Mouse (Mus musculus): Measurements from ENCODE around the gene Cops9.
A peak's percentile ranks its signal among the peaks of the same experiment; 100 is the strongest.

Cops9 gene

DNA sequence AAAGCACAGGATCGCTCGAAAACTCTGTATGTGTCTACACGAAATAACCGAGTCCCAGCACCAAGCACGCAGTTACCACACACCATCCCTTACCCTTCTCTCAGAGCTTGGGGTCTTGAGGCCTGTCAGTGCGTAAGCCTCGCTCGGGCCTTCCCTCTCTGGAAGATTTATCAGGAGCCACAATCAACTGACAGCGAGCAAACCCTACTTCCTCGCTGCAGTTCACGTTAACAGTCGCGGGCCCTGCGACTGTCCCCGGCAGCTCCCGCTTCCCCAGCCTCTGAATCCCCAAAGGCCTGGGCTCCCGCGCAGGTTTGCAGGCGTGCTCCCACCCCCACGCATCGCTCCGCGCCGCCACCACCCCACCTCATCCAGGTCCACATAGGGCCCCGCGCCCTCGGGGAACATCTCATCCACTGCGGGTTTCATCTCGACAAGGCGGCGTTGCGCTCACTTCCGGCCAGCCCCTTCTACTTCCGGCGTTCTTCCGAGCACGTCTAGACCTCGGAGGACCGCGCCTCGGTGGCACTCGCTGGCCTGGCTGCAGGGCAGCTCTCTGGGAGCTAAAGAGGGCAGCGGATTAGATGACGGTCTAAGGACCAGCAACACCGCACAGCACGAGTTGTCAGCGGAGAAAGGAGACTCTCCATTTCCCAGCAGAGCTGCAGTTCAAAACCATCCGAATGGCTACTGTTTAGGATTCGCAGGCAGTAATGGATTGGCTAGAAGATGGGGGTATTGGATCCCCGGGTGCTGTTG is at the start of gene Cops9:
TSS of gene Cops9 (minus strand) at position 472 of the 759 bp plus-strand sequence.
- DNase-seq (ENCODE audit: low read depth, low spot score), result peak; percentile 68

DNA sequence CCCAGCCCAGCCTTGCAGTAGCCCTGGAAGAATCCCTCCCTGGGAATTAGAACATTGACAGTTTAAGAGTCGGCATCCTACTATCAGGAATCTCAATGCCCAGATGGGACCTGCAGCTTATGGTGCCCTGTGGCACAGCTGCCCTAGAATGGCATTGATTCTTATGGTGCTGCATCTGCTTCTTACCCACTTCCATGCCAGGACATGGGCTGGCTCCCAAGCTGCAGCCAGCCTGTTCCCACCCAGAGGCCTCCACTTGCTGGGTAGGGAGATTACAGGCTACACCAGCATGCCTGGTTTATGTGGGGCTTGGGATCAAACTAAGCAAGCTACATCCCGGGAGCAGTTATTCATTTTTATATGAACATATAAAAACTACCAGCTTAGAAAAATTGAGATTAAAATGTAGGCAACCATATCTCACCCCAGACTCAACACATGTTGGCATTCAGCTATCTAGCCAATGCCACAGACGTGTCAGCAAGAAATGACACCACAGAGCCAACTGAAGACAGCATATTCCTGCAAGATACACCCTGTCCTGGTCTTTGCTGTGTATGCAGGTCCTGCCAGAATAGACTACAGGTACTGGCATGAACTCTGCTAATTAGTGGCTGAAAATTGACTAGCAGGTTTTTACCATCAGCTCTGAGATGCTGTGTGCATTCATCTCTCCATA is 49.5 kb upstream of the Cops9 start:
- DNase-seq (ENCODE audit: low read depth, low spot score), result no peak

- DNase-seq (ENCODE audit: low read depth, low spot score), result no peak
Observed at GRCm38 (mm10) chr1:92686994-92687393, 45.2 kb upstream of the Cops9 start.

GRCm38 (mm10) chr1:92683151-92683550 is 41.4 kb upstream of the Cops9 start:
- no peak for DNase-seq (ENCODE audit: low read depth, low spot score)

- no peak for DNase-seq (ENCODE audit: low read depth, low spot score)
Observed at GRCm38 (mm10) chr1:92680668-92681603, 39.2 kb upstream of the Cops9 start.

DNA sequence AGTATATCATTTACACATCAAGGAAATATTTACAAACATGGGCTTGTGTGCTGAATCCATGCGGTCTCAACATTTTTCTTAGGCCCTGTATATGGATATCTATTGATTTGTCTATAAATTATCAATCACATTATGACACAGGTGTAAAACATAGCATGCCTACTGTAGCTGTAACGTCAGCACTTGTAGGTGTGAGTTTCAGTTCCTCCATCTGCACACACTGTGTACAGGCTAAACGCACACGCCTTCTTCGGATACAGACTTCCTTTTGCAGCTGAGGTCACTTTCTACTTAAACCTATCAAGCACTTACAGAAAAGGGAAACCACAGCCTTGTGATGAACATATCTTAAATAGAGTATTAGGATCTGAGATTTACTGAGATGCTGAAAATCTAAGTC is 37.0 kb upstream of the Cops9 start:
- no peak for DNase-seq (ENCODE audit: low read depth, low spot score)

DNA sequence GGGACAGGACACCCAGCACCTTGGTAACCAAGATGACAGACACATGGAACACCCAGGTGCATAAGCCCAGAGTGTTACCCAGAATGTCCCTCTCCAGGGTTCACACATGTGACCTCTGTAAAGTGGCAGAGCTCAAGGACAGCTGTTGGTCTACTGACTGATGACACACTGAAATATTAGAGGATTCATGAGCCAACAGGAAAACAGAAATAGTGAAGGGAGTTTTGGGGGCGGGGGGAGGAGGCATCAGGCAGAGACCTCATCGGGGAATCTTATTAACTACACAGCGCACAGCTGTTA is 34.8 kb upstream of the Cops9 start:
- no peak for DNase-seq (ENCODE audit: low read depth, low spot score)

- DNase-seq (ENCODE audit: low read depth, low spot score), result no peak
Observed at GRCm38 (mm10) chr1:92675932-92676675, 34.3 kb upstream of the Cops9 start.

- DNase-seq (ENCODE audit: low read depth, low spot score), result no peak
Observed at GRCm38 (mm10) chr1:92673258-92673782, 31.5 kb upstream of the Cops9 start.

DNA sequence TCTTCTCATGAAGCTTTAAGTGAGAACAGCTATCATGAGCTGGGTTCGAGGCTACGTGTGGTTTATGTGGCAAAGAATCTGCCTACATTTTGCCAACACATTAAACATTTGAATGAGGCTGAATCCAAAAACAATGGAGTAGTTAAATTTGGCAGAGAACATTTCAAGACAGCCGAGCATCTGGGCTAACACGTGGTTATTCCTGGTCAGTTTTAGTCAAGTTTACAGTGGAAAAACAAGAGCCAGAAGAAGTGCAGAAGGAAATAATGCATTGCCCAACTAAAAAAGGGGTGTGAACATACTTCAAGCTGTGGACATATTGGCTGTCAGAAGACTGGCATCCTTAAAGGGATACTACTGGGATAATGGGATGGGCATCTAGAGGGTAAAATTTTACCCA is 29.5 kb upstream of the Cops9 start:
- no peak for DNase-seq (ENCODE audit: low read depth, low spot score)

DNA sequence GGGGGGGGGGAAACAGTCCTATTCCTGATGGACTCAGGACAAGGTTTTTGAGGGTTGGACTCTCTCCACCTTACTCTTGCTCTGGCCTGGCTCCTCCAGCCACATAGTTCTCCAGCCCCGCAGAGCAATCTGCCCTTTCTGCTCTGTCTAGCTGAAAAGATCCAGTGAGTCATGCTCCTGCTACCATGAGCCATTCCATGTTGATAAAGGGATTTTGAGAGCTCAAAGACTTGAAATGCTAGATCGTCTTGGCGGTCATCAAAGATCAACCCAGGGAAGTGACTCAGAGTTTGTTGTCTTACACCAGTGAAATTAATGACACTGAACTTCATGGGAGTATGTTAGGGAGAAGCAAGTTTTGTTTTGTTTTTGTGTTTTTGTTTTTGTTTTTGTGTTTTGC is 27.6 kb upstream of the Cops9 start:
- DNase-seq (ENCODE audit: low read depth, low spot score), result no peak

GRCm38 (mm10) chr1:92667106-92667505 is 25.3 kb upstream of the Cops9 start:
- DNase-seq (ENCODE audit: low read depth, low spot score), result no peak

- DNase-seq (ENCODE audit: low read depth, low spot score), result no peak
Observed at GRCm38 (mm10) chr1:92659392-92659791, 17.6 kb upstream of the Cops9 start.

DNA sequence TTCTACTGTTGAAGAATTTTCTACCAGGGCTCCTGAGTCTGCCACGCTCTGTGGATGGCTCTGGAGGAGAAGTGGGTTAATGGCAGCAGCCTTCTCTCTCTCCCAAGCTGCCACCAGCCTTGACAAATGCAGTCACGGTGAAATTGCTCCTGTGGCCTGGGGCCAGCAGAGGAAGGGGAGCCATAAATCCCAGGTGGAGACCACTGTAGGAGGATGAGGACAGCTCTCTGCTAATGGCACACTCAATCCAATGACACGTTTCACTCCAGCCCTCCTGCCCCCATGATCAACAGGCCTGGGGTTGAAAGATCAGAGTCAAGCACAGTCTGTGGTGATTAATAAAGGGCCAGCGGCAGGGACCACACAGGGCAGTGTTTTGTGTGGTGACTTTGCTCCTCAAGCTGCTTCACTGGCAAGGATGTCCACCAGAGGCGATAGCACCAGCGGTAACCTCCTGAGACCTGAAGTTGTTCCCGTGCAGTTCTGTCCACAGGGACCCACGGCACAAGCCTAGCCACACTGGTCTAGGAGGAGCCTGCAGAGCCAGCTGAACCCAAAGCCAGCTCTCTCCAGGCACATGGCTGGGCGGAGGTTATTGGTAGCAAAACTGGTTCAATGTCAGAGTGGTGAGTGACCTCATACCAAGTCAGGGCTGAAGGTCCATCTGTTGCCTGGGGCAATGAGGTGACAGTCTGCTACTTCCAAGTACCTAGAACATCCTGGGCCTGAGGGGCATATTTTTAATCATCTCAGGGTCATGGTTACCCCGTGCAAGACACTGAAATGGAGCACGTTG is 15.4 kb upstream of the Cops9 start:
- no peak for DNase-seq (ENCODE audit: low read depth, low spot score)

GRCm38 (mm10) chr1:92654676-92655075 is 12.9 kb upstream of the Cops9 start:
- no peak for DNase-seq (ENCODE audit: low read depth, low spot score)

- DNase-seq (ENCODE audit: low read depth, low spot score), result no peak
Observed at GRCm38 (mm10) chr1:92653179-92653578, 11.4 kb upstream of the Cops9 start.

- DNase-seq (ENCODE audit: low read depth, low spot score), result no peak
Observed at GRCm38 (mm10) chr1:92651467-92651866, 9.7 kb upstream of the Cops9 start.

DNA sequence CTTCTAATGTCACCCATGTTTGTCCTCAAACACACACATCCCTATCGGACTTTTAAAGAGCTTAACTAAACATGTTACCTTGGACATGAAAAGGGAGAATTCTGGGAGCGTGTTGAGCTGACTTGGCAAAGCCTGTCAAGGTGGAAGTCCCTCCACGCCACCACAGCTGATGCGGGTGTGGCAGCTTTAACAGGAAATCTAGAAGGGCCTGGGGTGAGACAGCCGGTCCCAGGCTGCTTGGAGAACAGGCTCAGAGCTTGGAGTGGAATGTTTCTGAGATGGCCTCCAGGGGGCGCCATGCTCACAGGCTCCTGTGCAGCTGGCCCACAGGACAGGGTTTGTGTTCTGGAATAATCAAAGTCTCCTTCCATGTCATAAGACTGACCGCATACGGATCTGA is 6.9 kb upstream of the Cops9 start, which contains the start of gene Otos:
TSS of gene Otos (minus strand) at position 169 of the 400 bp plus-strand sequence.
- DNase-seq (ENCODE audit: low read depth, low spot score), result peak; percentile 25

GRCm38 (mm10) chr1:92648197-92648596 is 6.4 kb upstream of the Cops9 start:
- no peak for DNase-seq (ENCODE audit: low read depth, low spot score)

DNA sequence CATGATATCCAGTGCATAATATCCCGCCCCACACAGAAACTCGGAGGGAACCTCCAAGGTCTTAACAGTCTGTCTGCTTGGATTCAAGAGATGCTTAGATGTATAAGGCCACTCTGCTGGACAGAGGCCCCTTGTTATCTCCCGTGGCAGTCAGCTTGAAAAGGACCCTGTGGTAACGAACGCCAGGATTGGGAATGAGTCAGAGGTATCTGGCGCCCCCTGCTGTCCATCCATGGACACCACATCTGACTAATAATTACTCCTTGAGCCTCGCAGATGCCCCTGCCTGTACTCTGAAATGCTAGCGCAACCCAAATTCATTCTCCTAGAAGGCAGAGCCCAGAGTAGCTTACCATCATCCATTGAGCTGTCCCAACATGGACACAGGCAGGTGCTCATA is 6.0 kb upstream of the Cops9 start:
- DNase-seq (ENCODE audit: low read depth, low spot score), result peak; percentile 40
